Mouse (Mus musculus): ENCODE results near the gene Zfyve1.

Gene Zfyve1

DNA sequence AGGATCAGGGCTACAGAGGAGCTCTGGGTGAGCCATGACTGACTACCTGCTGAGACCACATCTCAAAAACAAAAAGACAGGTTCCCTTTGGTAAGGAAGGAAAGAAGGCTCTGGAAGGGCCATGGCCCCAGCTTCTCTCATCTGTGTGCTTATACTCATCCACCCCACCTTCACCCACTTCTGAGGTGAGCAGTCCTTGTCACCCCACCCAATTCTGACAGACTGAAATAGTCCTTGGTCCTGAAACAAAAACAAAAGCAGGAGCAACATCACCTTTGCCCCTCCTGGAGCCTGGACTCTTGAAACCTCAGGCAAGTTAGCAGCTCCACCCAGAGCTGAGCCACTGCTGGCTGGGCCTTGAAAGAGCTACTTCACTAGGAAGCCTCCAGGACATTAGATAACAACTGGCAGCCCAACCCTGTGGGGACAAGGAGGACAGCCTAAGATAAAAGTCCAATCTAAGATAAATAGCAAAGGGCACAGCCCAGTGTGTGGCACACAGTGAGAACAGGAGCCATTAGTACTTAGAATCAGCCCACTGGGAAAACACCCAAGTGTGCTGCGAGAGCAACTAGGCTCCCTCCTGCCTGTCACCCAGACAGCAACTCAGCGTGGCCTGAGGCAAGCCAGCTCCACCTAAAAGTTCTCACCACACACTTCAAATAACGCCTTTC, 18.0 kb downstream of the Zfyve1 start:
- no peak for DNase-seq

- no peak for DNase-seq
Observed at GRCm38 (mm10) chr12:83578356-83578755, 18.7 kb downstream of the Zfyve1 start.

GRCm38 (mm10) chr12:83577445-83577844, 19.6 kb downstream of the Zfyve1 start:
- no peak for DNase-seq

GRCm38 (mm10) chr12:83572717-83573116, 24.3 kb downstream of the Zfyve1 start:
- DNase-seq, result no peak

DNA sequence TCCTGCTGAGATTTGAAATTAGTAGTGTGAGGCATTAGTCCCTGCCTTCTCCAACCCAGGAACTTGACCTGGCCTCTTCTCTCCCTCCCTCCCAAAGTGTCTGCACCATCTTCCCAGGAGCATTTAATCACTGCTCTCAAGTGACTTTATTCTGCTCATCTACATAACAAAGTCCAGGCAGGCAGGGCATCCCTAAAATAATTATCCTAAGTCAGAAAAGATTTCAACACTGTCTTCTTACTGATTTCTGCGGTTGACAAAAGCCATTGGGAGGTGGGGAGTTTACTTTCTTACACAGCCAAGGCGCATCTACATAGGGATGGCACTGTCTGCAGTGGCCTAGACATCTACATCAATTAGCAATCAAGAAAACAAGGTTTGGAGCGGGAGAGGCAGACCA, 27.2 kb downstream of the Zfyve1 start:
- DNase-seq, result no peak

- no peak for DNase-seq
Observed at GRCm38 (mm10) chr12:83562589-83562988, 34.4 kb downstream of the Zfyve1 start.

- DNase-seq, result no peak
Observed at GRCm38 (mm10) chr12:83560189-83560588, 36.8 kb downstream of the Zfyve1 start.

DNA sequence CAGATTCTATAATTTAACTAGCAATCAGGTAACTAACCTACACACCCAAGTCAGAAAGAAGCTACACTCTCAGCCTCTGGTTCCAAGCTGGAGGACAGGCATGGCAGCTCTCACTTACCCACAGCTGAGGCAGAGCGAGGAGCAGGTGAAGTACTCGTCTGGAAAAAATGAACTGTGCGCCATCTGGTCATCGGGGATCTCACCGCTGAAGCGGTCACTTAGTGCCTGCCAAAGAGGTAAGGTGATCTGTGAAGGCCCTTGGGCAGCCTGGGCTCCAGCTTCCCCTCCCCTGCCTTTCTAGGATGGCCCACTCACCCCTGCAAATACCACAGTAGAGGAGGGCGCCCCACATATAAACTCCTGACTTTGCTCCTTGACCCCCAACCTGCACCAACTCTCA, 38.5 kb downstream of the Zfyve1 start:
- no peak for DNase-seq

DNA sequence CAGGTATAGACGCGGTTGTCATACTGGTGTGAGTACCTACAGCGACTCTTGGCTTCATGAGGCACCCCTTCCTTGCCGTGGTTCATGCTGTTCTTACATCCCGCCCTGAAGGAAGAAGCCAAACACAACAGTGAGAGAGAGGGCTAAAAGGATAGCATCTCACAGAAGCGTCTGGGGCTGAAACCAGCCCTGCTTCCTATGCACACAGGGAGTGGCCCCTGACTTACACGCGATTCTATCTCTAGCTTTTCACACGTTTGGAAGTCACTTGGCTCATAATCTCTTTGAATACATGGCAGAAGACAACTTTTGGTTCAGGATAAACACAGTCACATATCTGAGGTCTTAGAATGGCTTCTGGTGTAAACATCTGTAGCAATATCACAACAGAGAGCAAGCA, 41.4 kb downstream of the Zfyve1 start:
- DNase-seq, result no peak

DNA sequence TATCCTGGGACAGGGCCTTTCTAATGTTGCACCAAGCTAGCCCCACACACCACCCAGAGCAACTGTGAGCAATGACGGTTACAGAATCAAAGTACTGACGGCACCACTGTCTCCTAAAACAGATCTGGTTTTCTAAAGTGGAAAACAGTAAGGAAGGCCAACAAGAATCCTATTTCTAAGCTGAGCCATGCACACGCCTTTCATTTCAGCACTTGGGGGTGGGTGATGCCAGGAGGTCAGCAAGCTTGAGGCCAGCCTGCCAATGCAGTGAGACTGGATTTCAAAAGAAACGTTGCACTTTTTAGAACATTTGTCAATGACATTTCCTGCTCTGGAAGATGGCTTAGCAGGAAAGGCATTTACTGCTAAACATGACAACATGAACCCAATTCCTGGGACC, 43.2 kb downstream of the Zfyve1 start:
- DNase-seq, result no peak

GRCm38 (mm10) chr12:83551305-83551704, 45.7 kb downstream of the Zfyve1 start:
- DNase-seq, result no peak

DNA sequence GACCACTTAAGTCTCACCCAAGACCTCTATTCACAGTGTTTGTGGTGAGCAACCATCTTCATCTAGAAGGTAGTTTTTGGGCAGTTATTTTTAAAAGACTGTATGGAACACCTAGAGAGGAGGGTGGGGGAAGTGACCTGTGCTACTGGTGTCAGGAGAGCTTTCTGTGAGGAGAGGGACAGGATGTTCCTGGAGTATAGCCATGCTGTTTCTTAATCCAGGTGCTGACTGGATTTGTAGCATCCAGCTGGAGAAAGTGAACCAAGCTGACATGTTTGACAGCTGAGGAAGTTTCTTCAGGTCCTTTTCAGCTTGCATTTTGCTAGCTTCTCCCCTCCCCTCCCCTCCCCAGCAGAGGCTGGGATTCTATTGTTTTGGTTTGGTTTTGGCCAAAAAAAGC, 52.2 kb downstream of the Zfyve1 start:
- no peak for DNase-seq

GRCm38 (mm10) chr12:83543997-83544396, 53.0 kb downstream of the Zfyve1 start:
- DNase-seq, result no peak

DNA sequence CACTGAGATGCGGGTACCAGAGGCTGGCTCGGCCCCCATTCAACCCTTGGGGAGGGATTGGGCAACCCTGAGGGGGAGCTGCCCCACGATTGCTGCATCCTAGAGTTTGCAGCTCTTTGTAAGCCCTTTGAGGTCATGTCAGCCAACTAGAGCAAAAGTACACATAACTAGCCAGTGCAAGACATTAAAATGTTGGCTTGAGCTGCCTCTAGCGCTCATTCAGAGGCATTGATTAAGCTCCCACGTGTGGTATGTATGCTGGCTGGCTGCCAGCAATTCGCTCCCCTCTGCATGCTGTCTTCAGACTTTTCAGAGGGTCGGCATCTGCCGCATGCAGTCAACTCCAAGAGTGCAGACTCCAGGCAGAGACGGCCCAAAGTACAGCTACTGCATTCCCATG, 61.0 kb downstream of the Zfyve1 start:
- no peak for DNase-seq

DNA sequence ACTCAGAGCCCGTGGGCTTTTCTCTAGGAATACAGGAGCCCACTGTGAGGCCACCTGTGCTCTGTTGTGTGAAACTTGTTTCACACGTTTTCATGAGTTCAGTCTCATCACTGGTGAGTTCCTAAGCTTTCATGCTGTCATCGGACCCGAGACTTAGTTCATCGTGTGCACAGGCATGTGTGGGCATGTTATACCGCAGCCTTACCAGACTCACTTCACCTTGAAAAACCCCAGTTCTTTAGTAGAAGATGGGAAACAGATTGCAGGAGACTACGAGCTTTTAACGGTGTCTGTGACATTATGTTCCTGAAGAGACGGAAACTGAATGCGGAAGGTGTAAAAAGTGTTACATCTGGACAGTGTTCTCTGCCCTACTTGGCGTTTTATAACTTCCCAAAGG, 61.6 kb downstream of the Zfyve1 start:
- no peak for DNase-seq

DNA sequence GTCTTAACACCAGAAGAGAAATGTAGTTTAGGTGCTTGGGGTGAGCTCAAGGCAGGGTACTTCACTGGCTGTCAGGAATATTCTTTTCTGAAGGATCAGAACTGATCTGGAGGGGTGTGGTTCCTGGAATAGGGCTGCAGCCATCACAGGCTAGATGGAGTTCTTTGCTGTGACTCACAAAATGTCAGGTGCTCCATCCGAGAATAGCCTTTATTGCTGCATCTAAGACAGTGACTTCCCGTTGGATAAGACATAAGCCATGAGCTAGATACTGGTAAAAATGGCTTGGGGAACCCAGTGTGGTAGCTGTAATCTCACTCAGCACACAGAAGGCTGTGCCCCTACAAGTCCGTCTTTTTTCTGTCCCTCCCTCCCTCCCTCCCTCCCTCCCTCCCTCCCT, 62.8 kb downstream of the Zfyve1 start:
- DNase-seq, result peak; percentile 40

GRCm38 (mm10) chr12:83532966-83533365, 64.1 kb downstream of the Zfyve1 start:
- DNase-seq, result no peak

GRCm38 (mm10) chr12:83531992-83532391, 65.0 kb downstream of the Zfyve1 start:
- no peak for DNase-seq

DNA sequence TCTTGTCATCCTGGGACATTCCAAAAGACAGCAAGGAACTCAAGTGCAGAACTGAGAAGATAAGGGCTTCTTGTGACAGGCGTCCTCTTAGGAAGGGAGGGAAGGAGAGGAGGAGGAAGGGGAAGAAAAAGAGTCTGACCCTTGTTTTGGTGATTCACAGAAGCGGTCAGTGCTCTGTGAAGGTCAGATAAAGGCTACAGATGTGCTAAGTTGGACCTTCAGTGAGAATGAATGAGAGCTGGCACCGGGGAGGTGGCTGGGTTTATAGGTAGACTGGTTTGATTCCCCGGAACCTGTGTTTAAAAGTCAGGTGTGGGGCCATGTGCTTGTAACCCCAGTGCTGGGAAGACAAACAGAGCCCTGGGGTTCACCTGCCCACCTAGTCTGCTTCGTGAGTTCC, 68.4 kb downstream of the Zfyve1 start:
- DNase-seq, result no peak

DNA sequence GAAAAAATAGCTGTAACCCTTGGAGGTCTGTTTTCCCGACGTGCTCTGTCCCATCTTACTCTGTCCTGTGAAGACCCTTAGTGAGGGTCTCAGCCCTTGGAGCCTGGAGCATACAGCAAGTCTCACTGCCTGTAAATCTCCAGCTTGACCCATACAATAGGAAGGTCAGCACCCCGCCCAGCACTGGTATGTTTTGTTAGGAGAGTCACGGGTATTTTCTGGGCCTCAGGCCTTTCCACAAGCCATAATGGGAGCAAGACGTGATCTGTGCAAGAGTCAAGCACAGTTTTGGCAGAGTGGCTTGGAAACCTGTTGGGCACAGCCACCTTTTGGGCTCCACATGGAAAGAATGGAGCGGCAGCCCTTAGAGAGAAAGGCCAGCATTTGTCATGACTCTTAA, 69.2 kb downstream of the Zfyve1 start:
- no peak for DNase-seq

DNA sequence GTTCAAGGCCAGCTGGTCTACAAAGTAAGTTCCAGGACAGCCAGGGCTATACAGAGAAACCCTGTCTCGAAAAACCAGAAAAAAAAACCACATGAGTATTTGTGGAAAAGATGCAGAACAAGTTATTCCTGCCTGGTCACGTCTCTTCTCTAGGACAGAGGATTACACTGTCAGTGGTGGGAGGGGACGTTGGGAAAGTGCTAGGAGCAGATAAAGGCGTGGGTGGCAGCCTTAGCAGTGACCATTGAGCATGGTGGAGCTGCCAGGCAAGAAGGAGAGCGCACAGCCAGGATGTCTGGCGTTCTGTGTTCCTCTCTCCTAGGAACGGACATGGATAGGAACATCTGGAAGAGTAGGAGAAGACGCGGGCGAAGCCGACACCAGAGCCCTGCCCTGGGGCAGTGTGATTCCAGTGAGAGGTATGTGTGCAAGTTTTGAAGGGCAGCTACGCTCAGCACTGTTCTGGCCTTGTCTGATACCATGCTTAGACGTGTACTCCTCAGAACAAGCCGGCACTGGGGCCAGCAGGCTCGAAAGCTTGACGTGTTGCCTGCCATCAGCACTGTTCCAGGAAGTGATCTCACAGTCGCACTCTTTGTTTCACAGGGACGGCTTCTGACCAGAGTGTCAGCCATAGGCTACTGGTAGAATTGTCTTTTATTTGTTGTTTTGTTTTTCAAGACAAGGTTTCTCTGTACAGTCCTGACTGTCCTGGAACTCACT, 71.0 kb downstream of the Zfyve1 start:
- DNase-seq, result peak; percentile 56

GRCm38 (mm10) chr12:83524329-83524728, 72.7 kb downstream of the Zfyve1 start:
- DNase-seq, result no peak

DNA sequence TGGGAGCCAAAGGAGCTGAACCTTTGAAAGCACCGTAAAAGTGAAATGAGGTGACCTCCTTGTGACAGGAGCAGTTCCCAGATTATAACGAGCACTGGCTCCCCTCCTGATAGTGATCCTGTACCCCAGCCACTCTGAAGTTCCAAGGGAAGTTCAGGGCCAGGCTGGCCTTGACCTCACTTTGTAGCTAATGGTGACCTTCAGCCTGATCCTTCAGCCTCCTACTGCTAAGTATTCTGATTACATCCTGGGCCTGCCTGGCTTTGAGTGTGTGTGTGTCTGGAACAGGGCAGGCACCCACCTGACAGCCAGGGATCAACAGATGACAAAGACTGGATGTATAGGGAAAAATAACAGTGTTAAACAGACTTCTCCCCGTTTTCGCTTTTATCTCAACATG, 73.1 kb downstream of the Zfyve1 start:
- no peak for DNase-seq

- no peak for DNase-seq
Observed at GRCm38 (mm10) chr12:83523056-83523455, 74.0 kb downstream of the Zfyve1 start.

GRCm38 (mm10) chr12:83521083-83521482, 75.9 kb downstream of the Zfyve1 start:
- no peak for DNase-seq
